Mouse (Mus musculus): ENCODE measurements around the gene Ptpn14. TPM values are rescaled to one million over a fixed set of nuclear protein-coding genes. Genes with fewer than 3 reads are reported as not detected.

Ptpn14 gene
- polyA plus RNA-seq, 1 experiment: 2.6 TPM

GRCm38 (mm10) chr1:189894191-189894590 lies 166.1 kb downstream of the Ptpn14 start:
- no peaks in the 10 kb centered on the region for H3K4me1 ChIP-seq (ENCODE audit: control insufficient read depth, insufficient read depth, low read length)
- H3K27ac ChIP-seq (ENCODE audit: control insufficient read depth, insufficient read depth, low read depth, low read length, poor library complexity): no peak overlapping the region
- 86% methylated on average over 9 of the region's 9 CpGs for WGBS
- H3K4me3 ChIP-seq (replicated peaks; ENCODE audit: control insufficient read depth, low read depth, low read length): no peak overlapping the region
- TF ChIP-seq CTCF (IDR thresholded peaks at IDR 0.05; ENCODE audit: control insufficient read depth, insufficient read depth, low read length): no peak
- TF ChIP-seq POLR2A (IDR thresholded peaks at IDR 0.05; ENCODE audit: borderline replicate concordance, control insufficient read depth, low read depth, low read length): no peak

GRCm38 (mm10) chr1:189897861-189898260 lies 169.8 kb downstream of the Ptpn14 start:
- H3K27ac ChIP-seq (ENCODE audit: control insufficient read depth, insufficient read depth, low read depth, low read length, poor library complexity): no peak overlapping the region
- no peak overlapping the region for H3K4me3 ChIP-seq (replicated peaks; ENCODE audit: control insufficient read depth, low read depth, low read length)
- no peaks in the 10 kb centered on the region for H3K4me1 ChIP-seq (ENCODE audit: control insufficient read depth, insufficient read depth, low read length)
- no peak for TF ChIP-seq POLR2A (IDR thresholded peaks at IDR 0.05; ENCODE audit: borderline replicate concordance, control insufficient read depth, low read depth, low read length)
- TF ChIP-seq CTCF (IDR thresholded peaks at IDR 0.05; ENCODE audit: control insufficient read depth, insufficient read depth, low read length): no peak
- 87% methylated on average over 9 of the region's 9 CpGs for WGBS

GRCm38 (mm10) chr1:189898708-189899107 lies 170.6 kb downstream of the Ptpn14 start:
- Histone ChIP-seq H3K27ac (ENCODE audit: control insufficient read depth, insufficient read depth, low read depth, low read length, poor library complexity) (no peak overlapping the region), H3K4me3 (replicated peaks; ENCODE audit: control insufficient read depth, low read depth, low read length) (no peak overlapping the region), H3K4me1 (ENCODE audit: control insufficient read depth, insufficient read depth, low read length) (no peaks in the 10 kb centered on the region)
- TF ChIP-seq POLR2A (IDR thresholded peaks at IDR 0.05; ENCODE audit: borderline replicate concordance, control insufficient read depth, low read depth, low read length): no peak
- 88% methylated on average over 13 of the region's 13 CpGs for WGBS

- 89% methylated on average over 6 of the region's 6 CpGs for WGBS
- Histone ChIP-seq H3K4me3 (replicated peaks; ENCODE audit: control insufficient read depth, low read depth, low read length) (no peak overlapping the region), H3K27ac (ENCODE audit: control insufficient read depth, insufficient read depth, low read depth, low read length, poor library complexity) (no peak overlapping the region), H3K4me1 (ENCODE audit: control insufficient read depth, insufficient read depth, low read length) (no peaks in the 10 kb centered on the region)
- TF ChIP-seq CTCF (IDR thresholded peaks at IDR 0.05; ENCODE audit: control insufficient read depth, insufficient read depth, low read length) (no peak), POLR2A (IDR thresholded peaks at IDR 0.05; ENCODE audit: borderline replicate concordance, control insufficient read depth, low read depth, low read length) (no peak)
Observed at GRCm38 (mm10) chr1:189899526-189899925, 171.5 kb downstream of the Ptpn14 start.

GRCm38 (mm10) chr1:189902413-189902812 lies 174.3 kb downstream of the Ptpn14 start:
- no peaks in the 10 kb centered on the region for H3K4me1 ChIP-seq (ENCODE audit: control insufficient read depth, insufficient read depth, low read length)
- TF ChIP-seq CTCF (IDR thresholded peaks at IDR 0.05; ENCODE audit: control insufficient read depth, insufficient read depth, low read length) (no peak), POLR2A (IDR thresholded peaks at IDR 0.05; ENCODE audit: borderline replicate concordance, control insufficient read depth, low read depth, low read length) (no peak)
- no peak overlapping the region for H3K4me3 ChIP-seq (replicated peaks; ENCODE audit: control insufficient read depth, low read depth, low read length)
- H3K27ac ChIP-seq (ENCODE audit: control insufficient read depth, insufficient read depth, low read depth, low read length, poor library complexity): no peak overlapping the region
- WGBS: 90% methylated on average over 9 of the region's 9 CpGs

GRCm38 (mm10) chr1:189903169-189903568 lies 175.1 kb downstream of the Ptpn14 start:
- Histone ChIP-seq H3K4me1 (ENCODE audit: control insufficient read depth, insufficient read depth, low read length) (no peaks in the 10 kb centered on the region), H3K4me3 (replicated peaks; ENCODE audit: control insufficient read depth, low read depth, low read length) (no peak overlapping the region), H3K27ac (ENCODE audit: control insufficient read depth, insufficient read depth, low read depth, low read length, poor library complexity) (no peak overlapping the region)
- 90% methylated on average over 11 of the region's 11 CpGs for WGBS
- TF ChIP-seq CTCF (IDR thresholded peaks at IDR 0.05; ENCODE audit: control insufficient read depth, insufficient read depth, low read length) (no peak), POLR2A (IDR thresholded peaks at IDR 0.05; ENCODE audit: borderline replicate concordance, control insufficient read depth, low read depth, low read length) (no peak)

GRCm38 (mm10) chr1:189910685-189911345 lies 182.7 kb downstream of the Ptpn14 start:
- Histone ChIP-seq H3K27ac (ENCODE audit: control insufficient read depth, insufficient read depth, low read depth, low read length, poor library complexity) (no peak overlapping the region), H3K4me1 (ENCODE audit: control insufficient read depth, insufficient read depth, low read length) (no peaks in the 10 kb centered on the region), H3K4me3 (replicated peaks; ENCODE audit: control insufficient read depth, low read depth, low read length) (no peak overlapping the region)
- WGBS: 87% methylated on average over 13 of the region's 13 CpGs
- TF ChIP-seq CTCF (IDR thresholded peaks at IDR 0.05; ENCODE audit: control insufficient read depth, insufficient read depth, low read length) (no peak), POLR2A (IDR thresholded peaks at IDR 0.05; ENCODE audit: borderline replicate concordance, control insufficient read depth, low read depth, low read length) (no peak)

- WGBS: 87% methylated on average over 21 of the region's 21 CpGs
- Histone ChIP-seq H3K4me1 (ENCODE audit: control insufficient read depth, insufficient read depth, low read length) (no peaks in the 10 kb centered on the region), H3K27ac (ENCODE audit: control insufficient read depth, insufficient read depth, low read depth, low read length, poor library complexity) (no peak overlapping the region), H3K4me3 (replicated peaks; ENCODE audit: control insufficient read depth, low read depth, low read length) (no peak overlapping the region)
- TF ChIP-seq CTCF (IDR thresholded peaks at IDR 0.05; ENCODE audit: control insufficient read depth, insufficient read depth, low read length): no peak
- TF ChIP-seq POLR2A (IDR thresholded peaks at IDR 0.05; ENCODE audit: borderline replicate concordance, control insufficient read depth, low read depth, low read length): no peak
Observed at GRCm38 (mm10) chr1:189913093-189913760, 185.2 kb downstream of the Ptpn14 start.
